Mouse (Mus musculus) embryonic fibroblast, embryonic 13.5 days (primary cell): ENCODE measurements around the gene Cracr2b. TPM values are rescaled to one million over a fixed set of nuclear protein-coding genes. Genes with fewer than 3 reads are reported as not detected.

ENCODE experiments used
- H3K27ac ChIP-seq: 2 replicates; pipeline ENCODE4 v1.5.1; 2012; ENCODE audit warnings: low read length, control low read depth, inconsistent platforms; ENCODE audit not compliant: insufficient read depth
- H3K4me1 ChIP-seq: 2 replicates; pipeline ENCODE4 v1.6.1; 2011; ENCODE audit warnings: low read length; ENCODE audit not compliant: control insufficient read depth, insufficient read depth
- H3K4me3 ChIP-seq: 2 replicates; pipeline ENCODE4 v1.5.1; 2011; ENCODE audit warnings: mild to moderate bottlenecking, control low read depth, low read length; ENCODE audit not compliant: insufficient read depth
- CTCF ChIP-seq: IDR thresholded peaks from 2 replicates; pipeline ENCODE4 v1.5.1; 2011; ENCODE audit warnings: mild to moderate bottlenecking, control low read depth, low read length, moderate library complexity, borderline replicate concordance; ENCODE audit not compliant: insufficient read depth
- POLR2A ChIP-seq: IDR thresholded peaks from 2 replicates; pipeline ENCODE4 v1.6.1; 2011; ENCODE audit warnings: low read depth, mild to moderate bottlenecking, control low read depth, low read length, moderate library complexity
- polyA plus RNA-seq: library from polyadenylated mRNA; stranded (reverse); fragments of >200 nt; gene quantifications from 2 replicates; pipeline ENCODE4 v1.2.4, GENCODE M21; 2011; ENCODE audit warnings: low read depth; ENCODE audit not compliant: missing spikeins, insufficient read length

Cracr2b gene
- polyA plus RNA-seq, 1 experiment: 1.3 TPM

- no peak for TF ChIP-seq CTCF
- no peak for TF ChIP-seq POLR2A
- 0 out of 2 replicates have a peak, but pooled peaks cover 7% of the 10 kb centered on the region for H3K4me1 ChIP-seq
- H3K4me3 ChIP-seq: no peak overlapping the region
- H3K27ac ChIP-seq: no peak overlapping the region
Observed at GRCm38 (mm10) chr7:141460001-141460390, 898 bp upstream of the Cracr2b start.

- Histone ChIP-seq H3K27ac (no peak overlapping the region), H3K4me1 (peaks cover 11% of the 10 kb centered on the region; the same call in 1 of the 2 replicates), H3K4me3 (peak overlapping the region; percentile 33)
- no peak for TF ChIP-seq CTCF
- no peak for TF ChIP-seq POLR2A
Observed at GRCm38 (mm10) chr7:141461521-141462332, 833 bp downstream of the Cracr2b start.

GRCm38 (mm10) chr7:141462333-141462821 is 1.5 kb downstream of the Cracr2b start:
- no peak overlapping the region for H3K27ac ChIP-seq
- TF ChIP-seq POLR2A: no peak
- TF ChIP-seq CTCF: no peak
- no peak overlapping the region for H3K4me3 ChIP-seq
- peaks cover 13% of the 10 kb centered on the region; the same call in 1 of the 2 replicates for H3K4me1 ChIP-seq

- H3K27ac ChIP-seq: no peak overlapping the region
- H3K4me3 ChIP-seq: no peak overlapping the region
- H3K4me1 ChIP-seq: peaks cover 13% of the 10 kb centered on the region; the same call in 1 of the 2 replicates
- no peak for TF ChIP-seq POLR2A
- no peak for TF ChIP-seq CTCF
Observed at GRCm38 (mm10) chr7:141463824-141464602, 3.1 kb downstream of the Cracr2b start.

GRCm38 (mm10) chr7:141464603-141465201 is 3.8 kb downstream of the Cracr2b start:
- Histone ChIP-seq H3K4me1 (peaks cover 13% of the 10 kb centered on the region; the same call in 1 of the 2 replicates), H3K4me3 (no peak overlapping the region), H3K27ac (no peak overlapping the region)
- TF ChIP-seq CTCF (no peak), POLR2A (no peak)

GRCm38 (mm10) chr7:141465388-141466044 is 4.6 kb downstream of the Cracr2b start:
- Histone ChIP-seq H3K27ac (peak overlapping the region; percentile 63), H3K4me3 (no peak overlapping the region)

GRCm38 (mm10) chr7:141466045-141466394 is 5.1 kb downstream of the Cracr2b start:
- peaks cover 13% of the 10 kb centered on the region; the same call in 1 of the 2 replicates for H3K4me1 ChIP-seq
- peak; percentile 59 for TF ChIP-seq POLR2A
- no peak for TF ChIP-seq CTCF
- no peak overlapping the region for H3K4me3 ChIP-seq
- peak overlapping the region; percentile 63 for H3K27ac ChIP-seq

More at GRCm38 (mm10) chr7:141465388-141466044, 4.6 kb downstream of the Cracr2b start:
- no peak for TF ChIP-seq POLR2A
- no peak for TF ChIP-seq CTCF
- H3K4me1 ChIP-seq: peaks cover 13% of the 10 kb centered on the region; the same call in 1 of the 2 replicates

- Histone ChIP-seq H3K27ac (peak overlapping the region; percentile 93), H3K4me1 (peaks cover 13% of the 10 kb centered on the region; the same call in 1 of the 2 replicates), H3K4me3 (peak overlapping the region; percentile 98)
- TF ChIP-seq CTCF: no peak
- no peak for TF ChIP-seq POLR2A
Observed at GRCm38 (mm10) chr7:141466607-141467148, 5.8 kb downstream of the Cracr2b start.
